Mouse (Mus musculus): ENCODE data around the gene Tnfrsf9.

Tnfrsf9 gene

DNA sequence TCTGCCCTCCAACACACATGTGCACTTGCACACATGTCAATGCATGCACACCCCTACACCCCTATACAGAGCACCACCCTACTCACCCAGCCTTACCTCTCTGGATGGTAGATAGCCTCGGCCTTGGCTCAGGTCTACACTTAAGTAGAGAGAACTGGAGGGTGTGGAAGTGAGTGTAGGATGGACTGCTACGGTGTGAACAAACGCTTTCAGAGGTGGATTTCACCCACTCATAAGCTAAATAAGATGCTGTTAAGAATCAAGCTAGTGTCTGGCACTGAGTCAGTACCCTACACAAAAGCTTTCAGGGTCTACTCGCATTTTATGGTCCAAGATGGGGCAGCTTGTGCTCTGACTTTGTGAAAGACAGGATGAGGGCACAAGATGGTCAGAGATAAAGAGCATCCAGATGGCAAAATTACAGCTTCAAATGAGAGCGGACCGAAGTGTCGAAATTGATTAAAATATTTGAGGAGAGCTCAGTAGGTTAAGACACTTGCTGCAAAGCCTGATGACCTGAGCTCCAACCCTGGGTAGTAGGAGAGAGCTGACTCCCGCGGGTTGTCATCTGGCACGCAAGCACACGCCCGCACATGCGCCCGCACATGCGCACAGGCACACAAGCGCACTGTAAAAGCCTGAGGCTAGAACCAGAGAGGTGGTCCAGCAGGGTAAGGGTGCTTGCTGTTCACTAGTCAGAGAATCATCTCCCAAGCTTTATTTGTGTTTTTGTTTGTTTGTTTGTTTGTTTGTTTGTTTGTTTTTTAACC is 23.1 kb downstream of the Tnfrsf9 start:
- DNase-seq = peak; percentile 12

DNA sequence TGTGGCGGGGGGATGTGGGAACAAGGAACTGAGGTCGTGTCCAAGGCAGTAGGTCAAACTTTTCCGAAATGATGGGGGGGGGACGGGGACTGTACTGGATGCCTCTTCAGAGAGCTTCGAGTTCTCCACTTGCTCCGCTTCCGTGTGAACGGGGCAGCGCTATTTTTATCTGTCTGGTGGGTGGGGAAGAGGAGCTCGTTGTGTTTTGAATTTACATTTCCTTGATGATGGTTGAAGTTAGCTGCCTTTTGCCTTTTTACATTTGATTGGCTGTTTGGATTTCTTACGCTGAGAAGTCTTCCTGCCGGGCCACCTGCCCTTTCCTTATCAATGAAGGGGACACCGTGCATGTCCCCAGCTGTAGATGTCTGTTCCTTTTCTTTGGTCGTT is 23.7 kb downstream of the Tnfrsf9 start:
- no peak for DNase-seq

DNA sequence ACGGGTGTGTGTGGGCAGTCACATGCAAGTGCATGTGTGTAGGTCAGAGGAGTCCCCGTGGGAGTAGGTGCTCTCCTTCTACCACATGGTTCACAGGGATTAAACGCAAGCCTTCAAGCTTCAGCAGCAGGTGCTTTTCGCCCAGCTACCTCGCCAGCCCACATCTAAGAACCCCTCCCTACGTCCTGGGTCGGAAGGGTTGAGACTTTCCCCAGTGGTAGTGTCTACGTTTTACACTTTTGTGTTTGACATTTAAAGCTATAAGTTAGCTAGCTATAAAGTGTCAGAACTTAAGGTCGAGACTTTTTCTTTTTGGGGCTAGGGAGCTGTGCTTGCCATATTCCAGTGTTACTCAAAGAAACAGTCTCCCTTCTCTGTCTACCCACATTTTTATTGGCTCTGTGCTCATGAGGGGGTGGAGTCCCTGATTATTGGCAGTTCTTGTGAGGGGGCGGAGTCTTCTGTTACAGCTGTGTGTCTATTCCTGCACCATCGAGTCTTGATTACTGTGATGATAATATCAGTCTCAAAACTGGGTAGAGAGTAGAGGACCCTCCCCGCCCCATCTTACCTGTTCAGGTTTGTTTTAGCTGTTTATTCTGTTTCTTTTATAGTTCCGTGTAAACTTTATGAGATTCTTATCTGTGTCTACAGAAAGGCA is 25.8 kb downstream of the Tnfrsf9 start:
- DNase-seq = no peak

DNA sequence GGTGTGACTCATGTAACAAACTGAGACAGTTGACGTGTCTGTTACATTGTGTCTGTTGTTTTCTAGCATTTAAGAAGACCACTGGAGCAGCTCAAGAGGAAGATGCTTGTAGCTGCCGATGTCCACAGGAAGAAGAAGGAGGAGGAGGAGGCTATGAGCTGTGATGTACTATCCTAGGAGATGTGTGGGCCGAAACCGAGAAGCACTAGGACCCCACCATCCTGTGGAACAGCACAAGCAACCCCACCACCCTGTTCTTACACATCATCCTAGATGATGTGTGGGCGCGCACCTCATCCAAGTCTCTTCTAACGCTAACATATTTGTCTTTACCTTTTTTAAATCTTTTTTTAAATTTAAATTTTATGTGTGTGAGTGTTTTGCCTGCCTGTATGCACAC is 30.3 kb downstream of the Tnfrsf9 start:
- DNase-seq = no peak

DNA sequence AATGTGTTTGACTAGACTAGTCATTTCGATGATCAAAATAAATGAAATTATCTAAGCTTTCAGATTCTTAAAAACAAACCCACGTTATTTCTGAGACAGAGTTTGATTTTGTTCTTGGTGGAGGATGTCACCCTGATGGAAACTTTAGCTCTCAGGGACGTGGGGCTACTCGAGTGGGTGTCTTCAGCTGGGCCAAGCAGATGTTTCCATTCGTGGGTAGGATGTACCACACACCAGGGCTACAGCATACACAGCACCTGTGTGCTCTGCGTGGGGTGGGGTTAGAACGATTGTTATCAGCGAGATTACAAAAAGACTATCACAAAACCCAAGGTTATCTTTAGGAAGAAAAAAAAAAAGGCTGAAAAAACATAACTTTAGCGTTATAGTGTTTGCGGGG is 36.6 kb downstream of the Tnfrsf9 start:
- no peak for DNase-seq

DNA sequence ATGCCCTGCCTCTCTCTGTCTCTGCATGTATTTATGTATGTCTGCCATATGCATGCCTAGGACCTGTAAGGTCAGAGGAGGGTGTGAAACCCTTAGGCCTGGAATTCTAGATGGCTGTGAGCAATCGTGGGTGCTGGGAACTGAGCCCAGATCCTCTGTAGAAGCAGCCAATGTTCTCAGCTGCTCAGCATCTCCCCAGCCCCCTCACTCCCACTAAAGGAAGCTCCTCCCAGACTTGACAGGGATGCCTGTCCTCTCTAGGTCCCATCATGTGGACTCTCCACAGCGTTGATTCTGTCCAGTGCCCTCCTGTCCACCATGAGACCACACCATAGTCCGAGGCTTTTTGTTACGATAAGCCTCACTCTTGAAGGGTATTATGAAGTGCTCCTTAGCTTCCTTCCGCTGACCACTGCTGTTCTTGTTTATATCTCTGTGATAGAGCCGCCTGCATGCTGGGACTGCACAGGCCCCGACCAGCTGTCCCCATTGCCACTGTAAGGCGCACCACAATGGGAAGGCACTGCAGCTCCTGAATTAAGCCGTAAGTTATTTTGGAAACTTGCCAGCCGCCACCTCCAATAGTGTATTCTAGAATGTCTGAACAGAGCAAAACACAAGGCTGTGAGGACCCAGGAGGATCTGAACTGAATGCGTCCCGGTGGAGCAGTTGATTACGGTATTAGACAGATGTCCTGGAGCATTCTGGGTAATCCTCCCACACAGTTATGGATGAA is 42.2 kb downstream of the Tnfrsf9 start:
- DNase-seq = no peak

DNA sequence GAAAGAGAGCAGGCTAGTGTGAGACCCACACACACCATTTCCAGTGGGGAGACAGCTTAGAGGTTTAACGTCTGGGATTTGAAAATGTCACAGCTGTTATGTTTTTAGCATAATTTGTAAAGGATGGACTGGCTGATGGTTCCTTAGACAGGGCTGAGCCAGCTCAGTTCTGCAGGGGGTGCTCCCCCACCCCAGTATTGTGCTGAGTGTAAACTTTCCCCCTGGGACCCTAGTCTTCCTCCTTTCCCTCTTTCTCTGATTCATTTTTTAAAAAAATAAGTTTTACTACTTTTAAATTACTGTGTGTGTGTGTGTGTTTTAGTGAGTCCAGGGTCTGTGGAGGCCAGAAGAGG is 42.7 kb downstream of the Tnfrsf9 start:
- no peak for DNase-seq

DNA sequence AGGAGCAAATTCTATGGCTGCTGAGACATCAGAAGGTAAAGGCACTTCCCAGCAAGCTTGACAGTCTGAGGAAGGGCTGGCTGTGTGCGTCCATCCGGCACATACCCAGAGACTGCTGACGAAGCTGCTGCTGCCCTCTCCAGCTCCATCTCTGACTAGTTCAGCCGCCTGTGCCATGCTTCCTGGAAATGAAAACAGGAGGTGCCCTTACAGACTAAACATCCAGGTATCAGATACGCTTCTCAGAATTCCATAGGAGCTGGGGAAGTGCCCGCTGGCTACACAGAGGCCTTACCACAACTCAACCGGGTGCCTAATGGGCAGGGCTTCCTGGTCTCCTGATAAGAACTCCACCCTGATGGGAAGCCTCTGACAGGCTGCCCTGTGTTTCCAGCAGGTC is 44.2 kb downstream of the Tnfrsf9 start:
- no peak for DNase-seq

DNA sequence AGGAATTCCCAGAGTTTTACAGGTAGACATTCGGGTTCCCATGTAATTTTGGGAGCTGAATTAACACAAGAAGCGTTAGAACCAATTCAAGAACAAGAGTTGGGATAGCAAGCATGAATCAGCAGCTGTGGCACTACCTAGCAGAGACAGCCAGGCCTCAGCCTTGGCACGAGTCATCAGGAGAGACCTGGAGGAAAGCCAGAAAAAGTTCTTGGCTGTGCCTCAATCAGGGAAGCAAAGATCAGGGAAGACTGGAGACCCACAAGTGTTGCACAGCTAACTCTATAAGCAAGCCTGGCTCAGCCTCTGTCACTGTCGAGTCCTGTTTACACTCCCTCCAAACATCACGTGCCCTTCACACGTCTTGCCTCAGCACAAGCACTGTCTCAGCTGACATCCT is 47.9 kb downstream of the Tnfrsf9 start:
- DNase-seq = peak; percentile 61

DNA sequence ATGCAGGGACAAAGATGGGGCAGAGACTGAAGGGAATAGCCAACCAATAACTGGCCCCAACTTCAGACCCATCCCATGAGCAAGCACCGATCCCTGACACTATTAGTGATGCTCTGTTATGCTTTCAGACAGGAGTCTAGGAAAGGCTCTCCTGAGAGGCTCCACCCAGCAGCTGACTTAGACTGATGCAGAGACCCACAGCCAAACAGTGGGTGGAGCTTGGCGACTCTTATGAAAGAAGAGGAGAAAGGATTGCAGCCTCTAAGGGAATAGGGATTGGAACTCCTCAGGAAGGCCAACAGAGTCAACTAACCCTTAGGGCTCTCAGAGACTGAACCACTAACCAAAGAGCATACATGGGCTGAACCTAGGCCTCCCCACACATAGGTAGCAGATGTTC is 49.3 kb downstream of the Tnfrsf9 start:
- no peak for DNase-seq

DNA sequence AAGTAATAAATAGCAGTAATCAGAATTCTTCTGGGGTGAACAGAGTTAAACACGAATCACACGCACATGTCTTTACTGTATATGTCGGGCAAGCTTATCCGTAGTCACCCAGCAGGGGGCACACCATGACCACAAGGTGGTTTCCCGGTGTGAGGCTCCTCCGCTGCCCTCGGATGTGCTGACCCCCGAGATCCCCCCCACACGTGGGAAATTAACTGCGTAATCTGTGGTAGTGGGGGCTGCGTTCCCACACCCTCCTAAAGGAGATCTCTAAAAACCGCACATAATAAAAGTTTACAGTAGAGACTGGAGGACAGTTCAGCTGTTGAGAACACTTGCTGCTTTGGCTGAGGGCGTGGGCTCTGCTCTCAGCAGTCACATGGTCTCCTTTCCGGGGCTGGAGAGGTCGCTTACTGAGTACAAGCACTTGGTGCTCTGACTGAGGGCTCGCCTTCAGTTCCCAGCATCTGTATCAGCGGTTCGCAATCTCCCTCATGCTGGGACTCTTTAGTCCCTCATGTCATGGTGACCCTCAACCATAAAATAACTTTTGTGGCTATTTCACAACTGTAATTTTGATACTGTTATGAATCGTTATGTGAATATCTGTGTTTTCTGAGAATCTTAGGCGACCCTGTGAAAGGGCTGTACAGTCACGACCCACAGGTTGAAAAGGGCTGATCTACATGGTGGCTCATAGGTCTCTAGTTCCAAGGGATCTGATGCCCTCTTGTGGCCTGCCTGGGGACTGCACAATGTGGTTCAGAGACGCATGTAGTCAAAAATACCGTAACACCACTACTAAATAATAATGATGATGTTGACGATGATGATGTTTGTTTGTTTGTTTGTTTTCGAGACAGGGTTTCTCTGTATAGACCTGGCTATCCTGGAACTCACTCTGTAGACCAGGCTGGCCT is 50.5 kb downstream of the Tnfrsf9 start:
- DNase-seq = peak; percentile 92

DNA sequence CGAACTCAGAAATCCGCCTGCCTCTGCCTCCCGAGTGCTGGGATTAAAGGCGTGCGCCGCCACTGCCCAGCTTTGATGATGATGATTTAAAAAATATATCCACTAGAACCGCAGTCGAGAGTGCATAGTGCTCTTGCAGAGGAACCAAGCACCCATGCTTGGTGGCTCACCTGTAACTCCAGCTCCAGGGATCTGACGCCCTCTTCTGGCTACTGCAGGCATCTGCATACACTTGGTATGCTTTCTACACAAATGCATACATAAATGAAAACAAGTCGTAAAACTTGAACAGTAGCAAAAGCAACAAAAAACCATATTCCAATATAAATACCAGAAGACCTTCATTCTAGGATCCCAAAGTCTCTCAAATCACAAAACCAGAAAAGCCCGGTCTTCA is 51.2 kb downstream of the Tnfrsf9 start:
- no peak for DNase-seq

DNA sequence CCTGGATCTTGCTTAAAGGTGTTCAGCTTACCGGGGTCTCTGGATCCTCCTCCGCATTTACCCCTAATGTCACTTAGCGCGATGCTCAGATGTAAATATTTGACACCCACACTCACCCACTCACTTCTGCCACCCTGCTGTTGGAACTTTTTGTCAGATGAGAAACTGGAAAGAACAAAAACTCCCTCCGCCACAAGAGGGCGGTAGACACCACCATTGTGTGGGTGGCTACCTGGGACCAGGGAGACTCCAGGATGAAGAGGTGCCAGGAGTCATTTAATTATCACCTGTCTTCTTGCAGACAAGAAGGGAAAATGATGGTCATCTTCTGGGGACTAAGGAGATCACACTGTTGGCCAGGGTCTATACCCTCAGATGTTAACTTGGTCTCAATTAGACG is 52.2 kb downstream of the Tnfrsf9 start:
- peak; percentile 79 for DNase-seq

DNA sequence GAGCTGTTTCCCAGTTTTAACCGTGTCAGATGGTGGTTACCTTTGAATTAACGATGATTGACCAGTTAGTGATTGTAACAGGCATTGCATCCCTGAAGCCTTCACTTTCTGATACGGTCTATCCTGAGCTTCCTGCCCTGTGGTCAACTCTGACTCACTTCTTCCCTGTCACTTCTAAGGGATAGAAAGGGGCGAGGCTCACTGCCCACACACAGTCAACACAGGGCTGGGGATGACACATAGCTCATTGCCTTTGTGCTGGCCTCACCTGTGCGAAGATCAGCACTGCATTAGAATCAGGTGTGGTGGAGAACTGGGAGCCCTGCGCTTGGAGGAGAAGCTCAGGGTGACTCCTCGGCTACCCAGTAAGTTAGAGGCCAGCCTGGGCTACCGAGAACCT is 54.6 kb downstream of the Tnfrsf9 start:
- DNase-seq = no peak

DNA sequence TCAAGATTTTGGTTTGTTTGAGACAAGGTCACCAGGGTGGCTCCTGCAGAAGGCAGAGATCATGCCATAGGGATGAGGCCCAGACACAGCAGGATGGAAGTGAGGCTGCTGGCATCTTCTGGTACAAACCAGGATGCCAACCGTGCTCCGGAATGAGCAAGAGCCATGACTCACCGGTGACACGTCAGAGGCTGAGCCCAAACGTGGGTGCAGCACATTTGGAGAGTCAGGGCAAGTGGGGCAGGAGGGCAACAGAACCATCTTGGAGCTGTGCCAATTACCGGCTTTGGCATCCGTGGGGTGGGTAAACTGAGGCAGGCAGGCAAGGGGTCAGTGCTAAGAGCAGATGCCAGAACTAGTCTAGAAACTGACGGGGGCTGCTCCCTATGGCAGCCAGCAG is 58.9 kb downstream of the Tnfrsf9 start:
- no peak for DNase-seq

DNA sequence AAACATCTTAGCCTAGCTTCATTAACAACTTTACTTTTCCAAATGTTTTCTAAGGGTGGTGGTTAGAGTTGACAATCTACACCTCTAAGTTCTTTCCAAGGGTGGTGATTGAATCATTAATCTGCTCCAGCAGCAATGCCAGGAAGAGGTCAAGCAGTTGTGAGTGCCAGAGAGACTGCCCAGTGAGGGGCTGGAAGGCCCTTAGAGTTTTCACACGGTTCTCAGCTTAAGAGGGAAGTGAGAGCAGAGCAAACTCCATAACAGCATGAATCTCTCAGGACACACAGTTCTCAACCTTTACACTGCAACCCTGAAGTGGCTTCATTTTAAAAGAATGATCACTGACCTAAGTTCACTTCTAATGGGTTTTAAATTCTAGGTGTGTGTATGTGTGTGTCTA is 60.8 kb downstream of the Tnfrsf9 start:
- DNase-seq = no peak

DNA sequence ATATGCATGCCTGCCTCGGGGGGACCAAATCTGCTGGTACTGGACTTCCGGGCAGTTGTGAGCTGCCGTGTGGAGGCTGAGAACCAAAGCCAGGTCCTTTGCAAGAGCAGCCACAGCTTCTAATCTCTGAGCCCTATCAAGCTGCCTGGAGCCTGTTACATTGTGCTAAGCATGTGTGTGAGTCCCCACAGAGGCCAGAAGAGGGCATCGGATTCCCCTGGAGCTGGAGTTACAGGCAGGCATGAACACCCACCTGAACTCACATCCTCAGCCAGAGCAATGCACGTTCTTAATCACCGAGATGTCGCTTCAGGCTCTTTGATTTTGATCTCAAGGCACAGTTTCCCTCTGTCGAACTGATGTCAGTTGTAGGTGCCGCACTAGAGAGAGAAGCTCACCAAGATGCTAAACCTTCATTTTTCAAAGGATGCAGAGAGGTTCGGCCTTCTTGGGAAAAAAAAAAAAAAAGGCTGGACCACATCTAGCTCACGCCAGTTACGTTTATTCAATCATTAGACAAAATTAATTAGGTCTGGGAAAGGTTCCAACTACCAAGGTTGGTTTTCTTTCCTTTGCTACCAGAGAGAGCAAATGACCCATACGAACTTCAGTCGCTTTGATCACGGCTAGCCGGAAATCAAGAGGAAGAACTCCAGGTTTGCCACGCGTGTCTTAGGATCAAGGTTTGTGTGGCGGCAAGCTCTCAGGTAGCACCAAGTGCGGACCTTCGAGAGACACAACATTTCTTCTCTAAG is 64.0 kb downstream of the Tnfrsf9 start:
- DNase-seq = no peak

DNA sequence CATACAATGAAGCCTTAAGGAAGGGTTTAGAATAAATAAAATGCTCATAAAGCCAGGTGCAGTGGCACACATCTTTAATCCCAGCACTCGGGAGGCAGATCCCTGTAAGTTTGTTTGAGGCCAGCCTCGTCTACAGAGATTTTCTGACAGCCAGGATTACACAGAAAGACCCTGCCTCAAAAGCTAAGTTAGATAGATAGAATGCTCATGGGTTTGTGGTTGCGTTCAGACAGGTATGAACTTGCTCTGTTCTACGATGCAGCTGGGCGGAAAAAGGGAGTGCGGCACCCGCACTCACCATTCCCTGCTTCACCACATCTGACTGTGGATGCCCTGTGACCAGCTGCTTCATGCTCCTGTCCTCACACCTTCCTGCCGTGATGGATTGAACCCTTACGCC is 65.1 kb downstream of the Tnfrsf9 start:
- DNase-seq = no peak

DNA sequence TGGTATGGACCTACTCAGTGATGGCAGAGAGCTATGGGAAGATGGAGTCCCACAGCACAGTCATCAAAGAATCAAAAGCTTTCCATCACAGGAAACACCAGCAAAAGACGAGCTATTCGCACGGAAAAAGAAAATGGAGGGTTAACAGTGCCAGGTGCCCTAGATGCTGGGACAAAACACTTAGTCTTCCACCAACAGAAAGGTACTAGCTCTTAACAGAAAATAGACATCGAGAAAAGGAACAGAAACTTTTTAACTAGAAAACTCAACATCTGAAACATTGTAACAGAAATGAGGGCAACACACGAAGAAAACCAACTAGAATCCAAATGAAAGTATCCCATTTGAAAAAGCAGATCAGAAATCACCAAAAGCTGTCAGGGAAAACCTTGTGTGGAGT is 65.8 kb downstream of the Tnfrsf9 start:
- DNase-seq = no peak

DNA sequence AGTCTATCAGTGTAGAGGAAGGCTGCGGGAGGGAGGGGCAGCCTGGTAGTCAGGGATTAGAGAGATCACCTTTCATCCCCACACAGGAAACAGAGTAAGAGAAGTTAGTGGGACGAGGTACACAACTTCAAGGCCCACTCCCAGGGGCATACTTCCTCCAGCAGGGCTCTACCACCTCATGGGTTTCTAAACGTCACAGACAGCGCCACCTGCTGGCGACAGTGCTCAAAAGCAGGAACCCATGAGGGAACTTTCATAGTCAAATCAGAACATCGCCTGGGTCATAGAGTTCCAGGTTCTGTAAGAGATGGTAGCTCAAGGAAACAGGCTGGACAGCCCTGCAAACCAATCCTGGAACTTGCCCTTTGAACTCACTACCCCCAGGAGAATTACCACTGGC is 75.8 kb downstream of the Tnfrsf9 start:
- DNase-seq = peak; percentile 43

All from kidney, adult 18-20 months (tissue).